11 mouse cellular contexts compared by ENCODE assay signal in genomic region chr3:103714942-103715341, GRCm38 (mm10). TPM values are rescaled to one million over a fixed set of nuclear protein-coding genes. Genes with fewer than 3 reads are reported as not detected.
"Had no signal": no experiment of that assay in that cellular context is flagged by ENCODE, and none has a peak within 500 bp of the region (broad histone marks: within the 10 kb centered on the region; RNA-seq: fewer than 3 reads in every experiment).

No protein-coding gene starts in this region.

- DNase-seq: kidney, adult 8-10 months; lung, embryonic 14.5 days; lung, postnatal 10 days; lung, postnatal 4 days had no signal

- ATAC-seq: intestine, postnatal 0 days; liver, embryonic 12.5 days; midbrain, embryonic 16.5 days had no signal

RNA-seq across cellular contexts. Expression of gene Gm10964, which starts 24.2 kb away (rescaled TPM):
- total RNA-seq: layer of hippocampus, postnatal 25 days; left cerebral cortex, adult 2 months; left cerebral cortex, postnatal 25 days; megakaryocyte, adult 5-6 weeks had no signal
